Mouse (Mus musculus) stomach, postnatal 0 days (tissue): ENCODE results near the gene Son.

Source experiments
- CTCF ChIP-seq: IDR thresholded peaks from 2 replicates; pipeline ENCODE4 v1.5.1; 2016; ENCODE audit warnings: antibody characterized with exemption, low read depth, mild to moderate bottlenecking, moderate library complexity
- EP300 ChIP-seq: optimal IDR thresholded peaks from 2 replicates; pipeline ENCODE3; 2016; ENCODE audit warnings: antibody characterized with exemption

DNA sequence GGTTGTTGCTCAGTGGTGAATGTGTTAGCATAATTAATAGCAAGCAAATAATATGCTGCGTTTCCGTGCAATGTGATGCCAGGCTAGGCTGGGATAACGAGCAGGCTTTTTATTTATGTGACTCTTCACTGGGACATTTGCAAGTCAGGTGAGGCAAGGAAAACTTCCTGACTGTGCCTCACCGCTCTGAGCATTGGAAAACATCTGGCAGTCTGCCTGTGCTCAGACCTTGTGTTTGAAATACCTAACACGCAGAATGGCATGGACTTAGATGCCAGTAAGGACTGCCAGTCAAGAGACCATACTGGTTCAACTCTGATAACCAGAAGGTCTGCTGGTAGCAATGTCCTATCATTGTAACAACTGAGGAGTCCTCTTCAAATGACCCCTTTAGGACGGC lies 42.1 kb upstream of the Son start:
- TF ChIP-seq CTCF (no peak), EP300 (no peak)
